Mouse (Mus musculus): ENCODE measurements around the gene Spag4. TPM values are rescaled to one million over a fixed set of nuclear protein-coding genes. Genes with fewer than 3 reads are reported as not detected.

Gene Spag4
- polyA plus RNA-seq (2014; fragmentation: Nextera tagmentation; extraction: Ambion mirVana) = 2.3 and 3.1 TPM in 2 replicates

- Histone ChIP-seq H3K9me3 (ENCODE audit: control insufficient read depth, low read length) (no peaks in the 10 kb centered on the region), H3K4me1 (ENCODE audit: control insufficient read depth, insufficient read depth, low read length) (no peaks in the 10 kb centered on the region), H3K4me3 (ENCODE audit: low read length) (peak within 1 kb of the TSS; percentile 78), H3K4me2 (replicated peaks; ENCODE audit: low read depth, low read length) (peak within 1 kb of the TSS; percentile 95), H3K27me3 (ENCODE audit: control insufficient read depth, insufficient read depth, low read length) (no peaks in the 10 kb centered on the region), H3K27ac (ENCODE audit: low read depth, low read length) (peak within 1 kb of the TSS; percentile 76; the same call in 1 of the 2 replicates), H3K36me3 (ENCODE audit: control insufficient read depth, insufficient read depth, low read length) (peaks cover 19% of the 10 kb centered on the region), H3K9ac (ENCODE audit: low read depth, low read length) (peak within 1 kb of the TSS; percentile 84)
- WGBS = 1% methylated on average over 81 of the region's 81 CpGs
- ATAC-seq (ENCODE audit: low FRiP score, low TSS enrichment) = peak; percentile 82
Observed at GRCm38 (mm10) chr2:156065099-156066041, at the start of gene Spag4. Gene Spag4, plus strand, starts transcription at chr2:156065175.

DNA sequence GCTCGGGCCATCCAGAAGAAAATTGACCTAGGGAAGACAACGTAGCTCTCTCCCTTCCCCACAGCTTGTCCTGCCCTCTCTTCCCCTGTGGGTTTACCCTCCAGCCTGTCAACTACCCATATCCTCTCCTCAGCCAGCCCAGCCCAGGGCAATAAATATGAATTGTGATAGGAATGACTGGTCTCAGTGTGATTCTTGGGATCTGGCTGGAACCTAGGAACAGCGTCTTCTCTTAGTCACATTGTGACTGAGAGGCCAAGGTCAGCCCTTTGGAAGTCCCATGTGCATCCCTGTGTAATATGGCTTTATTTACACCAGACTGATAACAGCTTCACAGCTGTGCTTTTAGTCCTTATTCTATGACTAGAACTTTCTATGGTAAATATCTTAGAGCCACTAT is 46.9 kb upstream of the Spag4 start:
- Histone ChIP-seq H3K9me3 (ENCODE audit: control insufficient read depth, low read length) (no peaks in the 10 kb centered on the region), H3K4me2 (replicated peaks; ENCODE audit: low read depth, low read length) (no peak overlapping the region), H3K4me3 (ENCODE audit: low read length) (no peak overlapping the region), H3K4me1 (ENCODE audit: control insufficient read depth, insufficient read depth, low read length) (no peaks in the 10 kb centered on the region), H3K27me3 (ENCODE audit: control insufficient read depth, insufficient read depth, low read length) (no peaks in the 10 kb centered on the region), H3K27ac (ENCODE audit: low read depth, low read length) (no peak overlapping the region), H3K36me3 (ENCODE audit: control insufficient read depth, insufficient read depth, low read length) (peaks cover 63% of the 10 kb centered on the region), H3K9ac (ENCODE audit: low read depth, low read length) (no peak overlapping the region)
- no peak for ATAC-seq (ENCODE audit: low FRiP score, low TSS enrichment)
- 91% methylated on average over 3 of the region's 3 CpGs for WGBS

DNA sequence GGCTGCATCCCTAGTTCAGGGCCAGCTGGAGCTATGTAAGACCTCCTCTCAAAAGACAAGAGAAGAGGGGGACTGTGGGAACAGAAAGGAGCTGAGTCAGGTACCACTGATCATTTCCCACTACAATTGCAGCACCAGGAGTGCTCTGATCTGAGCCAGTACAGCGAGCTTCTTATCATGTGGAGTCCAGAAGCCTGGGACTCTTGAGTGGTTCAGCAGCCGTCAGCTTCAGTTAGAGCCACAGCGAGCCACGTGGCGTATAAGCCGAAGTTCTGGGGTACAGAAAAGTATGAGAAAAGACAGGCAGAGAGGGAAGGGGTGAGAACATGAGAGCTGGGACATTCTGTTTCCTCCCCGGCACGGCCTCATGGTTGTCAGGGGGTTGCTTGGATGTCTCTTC is 43.8 kb upstream of the Spag4 start:
- ATAC-seq (ENCODE audit: low FRiP score, low TSS enrichment) = no peak
- Histone ChIP-seq H3K27ac (ENCODE audit: low read depth, low read length) (no peak overlapping the region), H3K36me3 (ENCODE audit: control insufficient read depth, insufficient read depth, low read length) (peaks cover 33% of the 10 kb centered on the region), H3K9ac (ENCODE audit: low read depth, low read length) (no peak overlapping the region), H3K4me1 (ENCODE audit: control insufficient read depth, insufficient read depth, low read length) (no peaks in the 10 kb centered on the region), H3K4me3 (ENCODE audit: low read length) (no peak overlapping the region), H3K4me2 (replicated peaks; ENCODE audit: low read depth, low read length) (no peak overlapping the region), H3K9me3 (ENCODE audit: control insufficient read depth, low read length) (no peaks in the 10 kb centered on the region), H3K27me3 (ENCODE audit: control insufficient read depth, insufficient read depth, low read length) (no peaks in the 10 kb centered on the region)
- WGBS = 94% methylated on average over 8 of the region's 8 CpGs

- 90% methylated on average over 2 of the region's 2 CpGs for WGBS
- H3K4me2 ChIP-seq (replicated peaks; ENCODE audit: low read depth, low read length) = no peak overlapping the region
- no peak overlapping the region for H3K9ac ChIP-seq (ENCODE audit: low read depth, low read length)
- peaks cover 28% of the 10 kb centered on the region for H3K36me3 ChIP-seq (ENCODE audit: control insufficient read depth, insufficient read depth, low read length)
- no peak for ATAC-seq (ENCODE audit: low FRiP score, low TSS enrichment)
- no peaks in the 10 kb centered on the region for H3K27me3 ChIP-seq (ENCODE audit: control insufficient read depth, insufficient read depth, low read length)
- no peak overlapping the region for H3K27ac ChIP-seq (ENCODE audit: low read depth, low read length)
- H3K4me3 ChIP-seq (ENCODE audit: low read length) = no peak overlapping the region
- no peaks in the 10 kb centered on the region for H3K4me1 ChIP-seq (ENCODE audit: control insufficient read depth, insufficient read depth, low read length)
- no peaks in the 10 kb centered on the region for H3K9me3 ChIP-seq (ENCODE audit: control insufficient read depth, low read length)
Observed at GRCm38 (mm10) chr2:156021765-156022164, 43.2 kb upstream of the Spag4 start.

- H3K36me3 ChIP-seq (ENCODE audit: control insufficient read depth, insufficient read depth, low read length) = no peaks in the 10 kb centered on the region
- no peak for ATAC-seq (ENCODE audit: low FRiP score, low TSS enrichment)
- H3K4me3 ChIP-seq (ENCODE audit: low read length) = no peak overlapping the region
- no peaks in the 10 kb centered on the region for H3K4me1 ChIP-seq (ENCODE audit: control insufficient read depth, insufficient read depth, low read length)
- no peak overlapping the region for H3K4me2 ChIP-seq (replicated peaks; ENCODE audit: low read depth, low read length)
- H3K27ac ChIP-seq (ENCODE audit: low read depth, low read length) = no peak overlapping the region
- H3K27me3 ChIP-seq (ENCODE audit: control insufficient read depth, insufficient read depth, low read length) = no peaks in the 10 kb centered on the region
- no peaks in the 10 kb centered on the region for H3K9me3 ChIP-seq (ENCODE audit: control insufficient read depth, low read length)
- H3K9ac ChIP-seq (ENCODE audit: low read depth, low read length) = no peak overlapping the region
Observed at GRCm38 (mm10) chr2:156025482-156025881, 39.5 kb upstream of the Spag4 start.

GRCm38 (mm10) chr2:156039390-156039789 is 25.6 kb upstream of the Spag4 start:
- Histone ChIP-seq H3K36me3 (ENCODE audit: control insufficient read depth, insufficient read depth, low read length) (no peaks in the 10 kb centered on the region), H3K4me3 (ENCODE audit: low read length) (no peak overlapping the region), H3K9ac (ENCODE audit: low read depth, low read length) (no peak overlapping the region), H3K4me2 (replicated peaks; ENCODE audit: low read depth, low read length) (no peak overlapping the region), H3K27me3 (ENCODE audit: control insufficient read depth, insufficient read depth, low read length) (no peaks in the 10 kb centered on the region), H3K9me3 (ENCODE audit: control insufficient read depth, low read length) (no peaks in the 10 kb centered on the region), H3K27ac (ENCODE audit: low read depth, low read length) (no peak overlapping the region), H3K4me1 (ENCODE audit: control insufficient read depth, insufficient read depth, low read length) (no peaks in the 10 kb centered on the region)
- 87% methylated on average over 3 of the region's 3 CpGs for WGBS
- no peak for ATAC-seq (ENCODE audit: low FRiP score, low TSS enrichment)

GRCm38 (mm10) chr2:156042903-156043302 is 22.1 kb upstream of the Spag4 start:
- no peak overlapping the region for H3K9ac ChIP-seq (ENCODE audit: low read depth, low read length)
- ATAC-seq (ENCODE audit: low FRiP score, low TSS enrichment) = no peak
- no peaks in the 10 kb centered on the region for H3K4me1 ChIP-seq (ENCODE audit: control insufficient read depth, insufficient read depth, low read length)
- no peaks in the 10 kb centered on the region for H3K27me3 ChIP-seq (ENCODE audit: control insufficient read depth, insufficient read depth, low read length)
- no peak overlapping the region for H3K4me3 ChIP-seq (ENCODE audit: low read length)
- no peaks in the 10 kb centered on the region for H3K36me3 ChIP-seq (ENCODE audit: control insufficient read depth, insufficient read depth, low read length)
- no peaks in the 10 kb centered on the region for H3K9me3 ChIP-seq (ENCODE audit: control insufficient read depth, low read length)
- no peak overlapping the region for H3K27ac ChIP-seq (ENCODE audit: low read depth, low read length)
- WGBS = 85% methylated on average over 8 of the region's 8 CpGs
- H3K4me2 ChIP-seq (replicated peaks; ENCODE audit: low read depth, low read length) = no peak overlapping the region

DNA sequence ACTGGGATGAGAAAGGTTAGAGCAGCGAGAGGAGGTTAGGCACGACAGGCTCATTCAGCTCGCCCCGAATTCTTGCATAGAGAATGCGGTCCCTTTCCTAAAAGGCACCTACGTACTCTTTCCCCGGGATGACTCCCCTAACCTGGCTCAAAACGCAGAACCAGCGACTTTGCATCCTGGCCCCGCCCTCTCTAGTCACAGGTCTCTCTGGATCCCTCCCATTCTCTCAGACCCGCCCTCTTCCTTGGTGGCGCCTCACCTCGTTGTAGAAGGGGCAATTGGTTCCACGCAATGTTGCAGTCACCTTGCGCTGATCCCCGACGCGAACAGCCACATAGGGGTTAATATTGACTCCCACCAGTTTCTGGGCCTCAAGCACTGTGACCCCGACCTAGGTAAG is 17.0 kb upstream of the Spag4 start:
- Histone ChIP-seq H3K4me3 (ENCODE audit: low read length) (peak overlapping the region; percentile 19), H3K9ac (ENCODE audit: low read depth, low read length) (no peak overlapping the region), H3K4me2 (replicated peaks; ENCODE audit: low read depth, low read length) (peak overlapping the region; percentile 39), H3K9me3 (ENCODE audit: control insufficient read depth, low read length) (no peaks in the 10 kb centered on the region), H3K27me3 (ENCODE audit: control insufficient read depth, insufficient read depth, low read length) (no peaks in the 10 kb centered on the region), H3K27ac (ENCODE audit: low read depth, low read length) (no peak overlapping the region), H3K36me3 (ENCODE audit: control insufficient read depth, insufficient read depth, low read length) (no peaks in the 10 kb centered on the region), H3K4me1 (ENCODE audit: control insufficient read depth, insufficient read depth, low read length) (no peaks in the 10 kb centered on the region)
- 6% methylated on average over 19 of the region's 19 CpGs for WGBS
- ATAC-seq (ENCODE audit: low FRiP score, low TSS enrichment) = 0 out of 2 replicates have a peak, but pooled peaks have one; percentile 28

GRCm38 (mm10) chr2:156052816-156053215 is 12.2 kb upstream of the Spag4 start, which contains the start of gene Fer1l4:
Gene Fer1l4, minus strand, starts transcription at chr2:156052947.
- WGBS = 76% methylated on average over 9 of the region's 9 CpGs
- Histone ChIP-seq H3K9me3 (ENCODE audit: control insufficient read depth, low read length) (no peaks in the 10 kb centered on the region), H3K4me2 (replicated peaks; ENCODE audit: low read depth, low read length) (no peak within 1 kb of the TSS), H3K27ac (ENCODE audit: low read depth, low read length) (no peak within 1 kb of the TSS), H3K4me1 (ENCODE audit: control insufficient read depth, insufficient read depth, low read length) (no peaks in the 10 kb centered on the region), H3K36me3 (ENCODE audit: control insufficient read depth, insufficient read depth, low read length) (no peaks in the 10 kb centered on the region), H3K4me3 (ENCODE audit: low read length) (no peak within 1 kb of the TSS), H3K27me3 (ENCODE audit: control insufficient read depth, insufficient read depth, low read length) (no peaks in the 10 kb centered on the region), H3K9ac (ENCODE audit: low read depth, low read length) (no peak within 1 kb of the TSS)
- ATAC-seq (ENCODE audit: low FRiP score, low TSS enrichment) = no peak

Measured in kidney, embryonic 14.5 days (tissue).